Mouse (Mus musculus) Patski (cell line): ENCODE measurements at regions not wholly inside any gene's neighbourhood (a gene's known extent, or its start where the extent isn't known, plus 50 kb on each side); places are given as distances from the start of the nearest gene placed in this dataset.

Experiments used
- ATAC-seq: fragments of 100-300 bp; one replicate; pipeline ENCODE4 v1.8.0; 2021
- CTCF ChIA-PET: fragments of 350-600 bp; sonication (Branson Sonifier 250); formaldehyde crosslinking; loops from one replicate; lab custom pipeline; 2022; ENCODE audit warnings: inconsistent platforms; lab: Charles Lee
- POLR2A ChIA-PET: fragments of 350-600 bp; sonication (Branson Sonifier 250); formaldehyde crosslinking; loops from one replicate; lab custom pipeline; 2022; ENCODE audit warnings: antibody characterized with exemption, inconsistent platforms; lab: Charles Lee
- DNase-seq: peaks from one replicate; pipeline ENCODE4 v3.0.0-alpha.2; 2011; ENCODE audit warnings: low read depth, low spot score
- H3K27me3 ChIP-seq: fragments of 371-371 bp; one replicate; pipeline ENCODE4 v1.5.1; 2021
- CTCF ChIP-seq: fragments of 100-300 bp; IDR thresholded peaks from one replicate; pipeline ENCODE4 v1.5.1; 2021
- in situ Hi-C: fragments of 300-500 bp; cut with MboI; formaldehyde crosslinking; loops from 3 replicates; pipeline ENCODE4 v1.11.1; 2018; ENCODE audit warnings: low pct_unique_long_range_greater_than_20kb, mixed read lengths

GRCm38 (mm10) chr11:79767111-79767510 lies 176.1 kb downstream of the Rab11fip4 start:
- no peak for ATAC-seq
- no peak for DNase-seq
- CTCF ChIA-PET = interaction anchor here (1.0 to 1.7 kb wide), 3 partner anchors 9 to 19 kb away, joined by 3 to 4 read pairs (median 3); no protein-coding TSS in a partner anchor
- POLR2A ChIA-PET = no interaction called here
- TF ChIP-seq CTCF = no peak
- in situ Hi-C loops = no loop called here
- H3K27me3 ChIP-seq = no peaks in the 10 kb centered on the region

- ChIA-PET POLR2A (no interaction called here), CTCF (no interaction called here)
- ATAC-seq = no peak
- TF ChIP-seq CTCF = no peak
- DNase-seq = no peak
- in situ Hi-C loops = no loop called here
- no peaks in the 10 kb centered on the region for H3K27me3 ChIP-seq
Measured at GRCm38 (mm10) chr11:79766036-79766435, 175.0 kb downstream of the Rab11fip4 start.

GRCm38 (mm10) chr11:79765396-79765795 lies 174.4 kb downstream of the Rab11fip4 start:
- ChIA-PET POLR2A (no interaction called here), CTCF (no interaction called here)
- H3K27me3 ChIP-seq = no peaks in the 10 kb centered on the region
- ATAC-seq = no peak
- no peak for TF ChIP-seq CTCF
- DNase-seq = no peak
- in situ Hi-C loops = no loop called here

- in situ Hi-C loops = no loop called here
- CTCF ChIA-PET = interaction anchor here (2.1 kb wide), 1 partner anchor 12 kb away, joined by 4 read pairs; no protein-coding TSS in a partner anchor
Measured at GRCm38 (mm10) chr11:79764026-79764425, 173.0 kb downstream of the Rab11fip4 start.

GRCm38 (mm10) chr11:79762654-79763053 lies 171.6 kb downstream of the Rab11fip4 start:
- in situ Hi-C loops = no loop called here
- CTCF ChIA-PET = interaction anchor here (2.1 kb wide), 1 partner anchor 11 kb away, joined by 4 read pairs; no protein-coding TSS in a partner anchor
- POLR2A ChIA-PET = no interaction called here
- ATAC-seq = no peak
- H3K27me3 ChIP-seq = no peaks in the 10 kb centered on the region
- no peak for TF ChIP-seq CTCF
- DNase-seq = no peak

More at GRCm38 (mm10) chr11:79764026-79764425, 173.0 kb downstream of the Rab11fip4 start:
- no peak for DNase-seq
- no peak for TF ChIP-seq CTCF
- ATAC-seq = no peak
- no peaks in the 10 kb centered on the region for H3K27me3 ChIP-seq
- POLR2A ChIA-PET = no interaction called here

GRCm38 (mm10) chr11:79762027-79762426 lies 171.0 kb downstream of the Rab11fip4 start:
- POLR2A ChIA-PET = no interaction called here
- CTCF ChIA-PET = no interaction called here
- no peak for ATAC-seq
- in situ Hi-C loops = no loop called here
- DNase-seq = no peak
- no peak for TF ChIP-seq CTCF
- no peaks in the 10 kb centered on the region for H3K27me3 ChIP-seq

GRCm38 (mm10) chr11:79760533-79760932 lies 169.5 kb downstream of the Rab11fip4 start:
- POLR2A ChIA-PET = interaction anchor here (0.5 kb wide), 1 partner anchor 1214 kb away, joined by 3 read pairs; no protein-coding TSS in a partner anchor
- in situ Hi-C loops = no loop called here
- CTCF ChIA-PET = no interaction called here
- TF ChIP-seq CTCF = no peak
- ATAC-seq (no peak), DNase-seq (no peak)
- H3K27me3 ChIP-seq = no peaks in the 10 kb centered on the region

- ChIA-PET CTCF (no interaction called here), POLR2A (no interaction called here)
- DNase-seq (no peak), ATAC-seq (no peak)
- no peaks in the 10 kb centered on the region for H3K27me3 ChIP-seq
- in situ Hi-C loops = no loop called here
- TF ChIP-seq CTCF = no peak
Measured at GRCm38 (mm10) chr11:79758281-79758680, 167.3 kb downstream of the Rab11fip4 start.

- TF ChIP-seq CTCF = no peak
- CTCF ChIA-PET = interaction anchor here (1.6 kb wide), 1 partner anchor 11 kb away, joined by 3 read pairs; no protein-coding TSS in a partner anchor
- in situ Hi-C loops = no loop called here
- no peaks in the 10 kb centered on the region for H3K27me3 ChIP-seq
- POLR2A ChIA-PET = no interaction called here
- no peak for DNase-seq
- no peak for ATAC-seq
Measured at GRCm38 (mm10) chr11:79757513-79758071, 166.6 kb downstream of the Rab11fip4 start.

GRCm38 (mm10) chr11:79756305-79756846 lies 165.4 kb downstream of the Rab11fip4 start:
- H3K27me3 ChIP-seq = no peaks in the 10 kb centered on the region
- no peak for TF ChIP-seq CTCF
- ChIA-PET POLR2A (no interaction called here), CTCF (interaction anchor here (1.6 kb wide), 1 partner anchor 9 kb away, joined by 3 read pairs; no protein-coding TSS in a partner anchor)
- in situ Hi-C loops = no loop called here
- no peak for DNase-seq
- ATAC-seq = no peak

GRCm38 (mm10) chr11:79753491-79753890 lies 162.5 kb downstream of the Rab11fip4 start:
- ChIA-PET POLR2A (no interaction called here), CTCF (interaction anchor here (1.1 kb wide), 1 partner anchor 166 kb away, joined by 3 read pairs; no protein-coding TSS in a partner anchor)
- TF ChIP-seq CTCF = no peak
- DNase-seq = no peak
- ATAC-seq = no peak
- no peaks in the 10 kb centered on the region for H3K27me3 ChIP-seq
- in situ Hi-C loops = no loop called here
